Mouse (Mus musculus): Measurements from ENCODE around the gene G0s2. TPM values are rescaled to one million over a fixed set of nuclear protein-coding genes. Genes with fewer than 3 reads are reported as not detected.

Gene G0s2
- polyA plus RNA-seq, 1 experiment from 2014 or later = 17.1 TPM

GRCm38 (mm10) chr1:193227537-193227936 lies 45.5 kb downstream of the G0s2 start:
- 50% methylated on average over 4 of the region's 4 CpGs for WGBS
- ATAC-seq (ENCODE audit: insufficient number of reproducible peaks, insufficient read depth, low FRiP score, low TSS enrichment) = no peak
- Histone ChIP-seq H3K9me3 (no peaks in the 10 kb centered on the region), H3K9ac (no peak overlapping the region), H3K36me3 (no peaks in the 10 kb centered on the region), H3K4me2 (replicated peaks) (no peak overlapping the region), H3K27ac (no peak overlapping the region), H3K4me1 (peaks cover 14% of the 10 kb centered on the region; the same call in 1 of the 2 replicates), H3K4me3 (no peak overlapping the region), H3K27me3 (no peaks in the 10 kb centered on the region)

- WGBS = 38% methylated on average over 7 of the region's 7 CpGs
- Histone ChIP-seq H3K4me3 (no peak overlapping the region), H3K9me3 (no peaks in the 10 kb centered on the region), H3K27me3 (no peaks in the 10 kb centered on the region), H3K27ac (no peak overlapping the region), H3K4me1 (peaks cover 14% of the 10 kb centered on the region; the same call in 1 of the 2 replicates), H3K36me3 (no peaks in the 10 kb centered on the region), H3K9ac (no peak overlapping the region), H3K4me2 (replicated peaks) (no peak overlapping the region)
- no peak for ATAC-seq (ENCODE audit: insufficient number of reproducible peaks, insufficient read depth, low FRiP score, low TSS enrichment)
These were observed 46.1 kb downstream of the G0s2 start for GRCm38 (mm10) chr1:193226724-193227522.

DNA sequence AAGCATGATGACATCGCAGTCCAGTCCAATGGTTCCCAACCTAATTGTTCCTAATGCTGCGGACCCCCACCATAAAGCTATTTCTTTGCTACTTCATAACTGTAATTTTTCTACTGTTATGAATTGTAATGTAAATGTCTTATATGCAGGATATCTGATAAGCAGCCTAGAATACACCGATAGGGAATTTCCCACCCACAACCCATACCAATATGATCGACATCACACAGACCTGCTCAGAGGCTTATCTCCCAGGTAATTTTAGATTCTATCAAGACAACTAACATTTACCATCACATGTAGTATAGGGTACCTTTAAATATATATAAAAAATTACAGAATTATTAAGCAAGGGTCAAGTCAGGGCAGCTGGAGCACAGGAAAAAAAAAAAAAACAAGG lies 46.9 kb downstream of the G0s2 start:
- Histone ChIP-seq H3K4me1 (peaks cover 14% of the 10 kb centered on the region; the same call in 1 of the 2 replicates), H3K27me3 (no peaks in the 10 kb centered on the region), H3K9me3 (no peaks in the 10 kb centered on the region), H3K9ac (no peak overlapping the region), H3K36me3 (no peaks in the 10 kb centered on the region), H3K27ac (no peak overlapping the region), H3K4me2 (replicated peaks) (no peak overlapping the region), H3K4me3 (no peak overlapping the region)
- 87% methylated on average over 4 of the region's 4 CpGs for WGBS
- ATAC-seq (ENCODE audit: insufficient number of reproducible peaks, insufficient read depth, low FRiP score, low TSS enrichment) = no peak

DNA sequence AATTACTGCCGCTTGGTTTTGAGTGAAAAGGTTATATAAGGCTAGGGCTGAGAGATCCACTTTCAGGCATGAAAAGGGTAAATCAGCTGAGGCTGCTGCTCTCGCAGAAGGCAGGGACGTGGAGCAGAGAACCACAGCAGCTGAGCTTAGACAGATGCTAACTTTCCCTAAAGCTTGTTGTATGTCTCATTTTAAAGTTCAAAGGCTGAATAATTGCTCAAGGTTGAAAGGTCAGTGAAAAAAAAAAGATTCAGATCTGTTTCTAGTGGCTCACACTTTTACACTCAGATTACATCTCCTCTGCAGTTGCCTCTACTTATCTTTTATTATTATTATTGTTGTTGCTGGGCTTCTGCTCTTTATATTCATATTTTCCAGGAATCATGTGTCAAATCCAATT lies 47.5 kb downstream of the G0s2 start:
- 7% methylated on average over 3 of the region's 3 CpGs for WGBS
- Histone ChIP-seq H3K4me2 (replicated peaks) (no peak overlapping the region), H3K9me3 (no peaks in the 10 kb centered on the region), H3K4me1 (peaks cover 14% of the 10 kb centered on the region; the same call in 1 of the 2 replicates), H3K27ac (no peak overlapping the region), H3K4me3 (no peak overlapping the region), H3K9ac (no peak overlapping the region), H3K27me3 (no peaks in the 10 kb centered on the region), H3K36me3 (no peaks in the 10 kb centered on the region)
- ATAC-seq (ENCODE audit: insufficient number of reproducible peaks, insufficient read depth, low FRiP score, low TSS enrichment) = no peak

Other genes with a start within 250 kb of the G0s2 start
- gene Syt14, start 237.4 kb downstream of the G0s2 start, polyA plus RNA-seq (2016; fragmentation: Nextera tagmentation; extraction: Ambion mirVana) = 4.3 and 4.5 TPM in 2 replicates
- gene Diexf, start 142.9 kb downstream of the G0s2 start, polyA plus RNA-seq (2016; fragmentation: Nextera tagmentation; extraction: Ambion mirVana) = 9.0 and 10.4 TPM in 2 replicates
- gene Irf6, start 120.1 kb downstream of the G0s2 start, polyA plus RNA-seq (2016; fragmentation: Nextera tagmentation; extraction: Ambion mirVana) = 17.3 and 18.3 TPM in 2 replicates
- gene A130010J15Rik, start 105.2 kb downstream of the G0s2 start, polyA plus RNA-seq (2016; fragmentation: Nextera tagmentation; extraction: Ambion mirVana) = 16.3 and 18.1 TPM in 2 replicates
- gene Traf3ip3, start 71.5 kb downstream of the G0s2 start, polyA plus RNA-seq (2016; fragmentation: Nextera tagmentation; extraction: Ambion mirVana) = 3.9 and 4.0 TPM in 2 replicates
- gene Lamb3, start 65.5 kb downstream of the G0s2 start, polyA plus RNA-seq (2016; fragmentation: Nextera tagmentation; extraction: Ambion mirVana) = 2.0 and 2.2 TPM in 2 replicates
- 0.41 and 0.60 TPM in 2 replicates for gene Hsd11b1, start 9.1 kb downstream of the G0s2 start, polyA plus RNA-seq (2016; fragmentation: Nextera tagmentation; extraction: Ambion mirVana)
- 24.4 and 26.3 TPM in 2 replicates for gene Camk1g, start 97.1 kb upstream of the G0s2 start, polyA plus RNA-seq (2016; fragmentation: Nextera tagmentation; extraction: Ambion mirVana)